Mouse (Mus musculus): ENCODE measurements around the gene Mcrs1. TPM values are rescaled to one million over a fixed set of nuclear protein-coding genes. Genes with fewer than 3 reads are reported as not detected.
"Not testable (repeated sequence)": the region's sequence is repeated elsewhere in the genome, so short reads cannot be mapped to it uniquely, and the experiment has no call there.

The Mcrs1 gene
- polyA plus RNA-seq, 1 experiment from 2014 or later: 131 TPM

GRCm38 (mm10) chr15:99253772-99254171, 2.0 kb upstream of the Mcrs1 start:
- Histone ChIP-seq H3K27ac (ENCODE audit: low read length) (no peak overlapping the region), H3K4me2 (ENCODE audit: low read depth, low read length) (no peak overlapping the region), H3K4me3 (ENCODE audit: low read length) (no peak overlapping the region), H3K9me3 (ENCODE audit: control insufficient read depth, low read length) (no peaks in the 10 kb centered on the region), H3K36me3 (ENCODE audit: control insufficient read depth, insufficient read depth, low read length) (no peaks in the 10 kb centered on the region), H3K4me1 (replicated peaks; ENCODE audit: control insufficient read depth, insufficient read depth, low read length) (peaks cover 5% of the 10 kb centered on the region; the same call in 1 of the 2 replicates), H3K27me3 (ENCODE audit: control insufficient read depth, insufficient read depth, low read depth, low read length) (no peaks in the 10 kb centered on the region), H3K9ac (ENCODE audit: low read length) (no peak overlapping the region)
- 95% methylated on average over 6 of the region's 6 CpGs for whole genome bisulfite sequencing
- no peak for ATAC-seq (ENCODE audit: low read depth)

- ATAC-seq (ENCODE audit: low read depth); H3K4me1 ChIP-seq (replicated peaks; ENCODE audit: control insufficient read depth, insufficient read depth, low read length); H3K9me3 ChIP-seq (ENCODE audit: control insufficient read depth, low read length); H3K4me3 ChIP-seq (ENCODE audit: low read length); H3K36me3 ChIP-seq (ENCODE audit: control insufficient read depth, insufficient read depth, low read length); H3K9ac ChIP-seq (ENCODE audit: low read length); H3K27me3 ChIP-seq (ENCODE audit: control insufficient read depth, insufficient read depth, low read depth, low read length): not testable (repeated sequence)
- peak overlapping the region; percentile 53 for H3K4me2 ChIP-seq (ENCODE audit: low read depth, low read length)
- H3K27ac ChIP-seq (ENCODE audit: low read length): peak overlapping the region; percentile 90
- 40% methylated on average over 2 of the region's 2 CpGs for WGBS
These were observed 1.4 kb upstream of the Mcrs1 start for GRCm38 (mm10) chr15:99253175-99253479.

- Histone ChIP-seq H3K36me3 (ENCODE audit: control insufficient read depth, insufficient read depth, low read length) (peaks cover 9% of the 10 kb centered on the region), H3K9ac (ENCODE audit: low read length) (peak overlapping the region; percentile 81), H3K4me1 (replicated peaks; ENCODE audit: control insufficient read depth, insufficient read depth, low read length) (peaks cover 5% of the 10 kb centered on the region; the same call in 1 of the 2 replicates), H3K4me3 (ENCODE audit: low read length) (peak overlapping the region; percentile 77), H3K27ac (ENCODE audit: low read length) (peak overlapping the region; percentile 90), H3K9me3 (ENCODE audit: control insufficient read depth, low read length) (no peaks in the 10 kb centered on the region), H3K27me3 (ENCODE audit: control insufficient read depth, insufficient read depth, low read depth, low read length) (no peaks in the 10 kb centered on the region), H3K4me2 (ENCODE audit: low read depth, low read length) (peak overlapping the region; percentile 53)
- WGBS: 2% methylated on average over 22 of the region's 22 CpGs
- ATAC-seq (ENCODE audit: low read depth): peak; percentile 73
These were observed 817 bp upstream of the Mcrs1 start for GRCm38 (mm10) chr15:99252381-99253174.

GRCm38 (mm10) chr15:99251111-99251510, 650 bp downstream of the Mcrs1 start:
- not testable (repeated sequence) for H3K27me3 ChIP-seq (ENCODE audit: control insufficient read depth, insufficient read depth, low read depth, low read length); H3K9me3 ChIP-seq (ENCODE audit: control insufficient read depth, low read length); H3K27ac ChIP-seq (ENCODE audit: low read length); H3K4me1 ChIP-seq (replicated peaks; ENCODE audit: control insufficient read depth, insufficient read depth, low read length)
- Histone ChIP-seq H3K4me3 (ENCODE audit: low read length) (peak overlapping the region; percentile 77), H3K9ac (ENCODE audit: low read length) (peak overlapping the region; percentile 81), H3K36me3 (ENCODE audit: control insufficient read depth, insufficient read depth, low read length) (peaks cover 12% of the 10 kb centered on the region), H3K4me2 (ENCODE audit: low read depth, low read length) (peak overlapping the region; percentile 53)
- peak; percentile 7; the same call in 1 of the 2 replicates for ATAC-seq (ENCODE audit: low read depth)
- WGBS: 1% methylated on average over 14 of the region's 15 CpGs

GRCm38 (mm10) chr15:99249938-99250337, 1.8 kb downstream of the Mcrs1 start:
- 90% methylated on average over 9 of the region's 11 CpGs for WGBS
- no peak overlapping the region for H3K27ac ChIP-seq (ENCODE audit: low read length)

GRCm38 (mm10) chr15:99248972-99249371, 2.8 kb downstream of the Mcrs1 start:
- no peak overlapping the region for H3K4me3 ChIP-seq (ENCODE audit: low read length)
- H3K9me3 ChIP-seq (ENCODE audit: control insufficient read depth, low read length): no peaks in the 10 kb centered on the region
- WGBS: 78% methylated on average over 9 of the region's 9 CpGs
- no peak overlapping the region for H3K27ac ChIP-seq (ENCODE audit: low read length)
- H3K27me3 ChIP-seq (ENCODE audit: control insufficient read depth, insufficient read depth, low read depth, low read length): no peaks in the 10 kb centered on the region
- no peak overlapping the region for H3K9ac ChIP-seq (ENCODE audit: low read length)
- no peak overlapping the region for H3K4me2 ChIP-seq (ENCODE audit: low read depth, low read length)
- no peak for ATAC-seq (ENCODE audit: low read depth)
- H3K4me1 ChIP-seq (replicated peaks; ENCODE audit: control insufficient read depth, insufficient read depth, low read length): peaks cover 5% of the 10 kb centered on the region; the same call in 1 of the 2 replicates
- H3K36me3 ChIP-seq (ENCODE audit: control insufficient read depth, insufficient read depth, low read length): peaks cover 18% of the 10 kb centered on the region

More at GRCm38 (mm10) chr15:99249938-99250337, 1.8 kb downstream of the Mcrs1 start:
- H3K9me3 ChIP-seq (ENCODE audit: control insufficient read depth, low read length): no peaks in the 10 kb centered on the region
- no peak overlapping the region for H3K4me2 ChIP-seq (ENCODE audit: low read depth, low read length)
- H3K4me1 ChIP-seq (replicated peaks; ENCODE audit: control insufficient read depth, insufficient read depth, low read length): peaks cover 5% of the 10 kb centered on the region; the same call in 1 of the 2 replicates
- peaks cover 15% of the 10 kb centered on the region for H3K36me3 ChIP-seq (ENCODE audit: control insufficient read depth, insufficient read depth, low read length)
- ATAC-seq (ENCODE audit: low read depth): no peak
- no peak overlapping the region for H3K4me3 ChIP-seq (ENCODE audit: low read length)
- no peaks in the 10 kb centered on the region for H3K27me3 ChIP-seq (ENCODE audit: control insufficient read depth, insufficient read depth, low read depth, low read length)
- H3K9ac ChIP-seq (ENCODE audit: low read length): no peak overlapping the region

GRCm38 (mm10) chr15:99246736-99247135, 5.0 kb downstream of the Mcrs1 start:
- not testable (repeated sequence) for ATAC-seq (ENCODE audit: low read depth); H3K4me1 ChIP-seq (replicated peaks; ENCODE audit: control insufficient read depth, insufficient read depth, low read length); H3K4me2 ChIP-seq (ENCODE audit: low read depth, low read length)

GRCm38 (mm10) chr15:99242045-99242444, 9.7 kb downstream of the Mcrs1 start:
- no peaks in the 10 kb centered on the region for H3K27me3 ChIP-seq (ENCODE audit: control insufficient read depth, insufficient read depth, low read depth, low read length)
- H3K36me3 ChIP-seq (ENCODE audit: control insufficient read depth, insufficient read depth, low read length): peaks cover 26% of the 10 kb centered on the region
- no peak overlapping the region for H3K9ac ChIP-seq (ENCODE audit: low read length)
- no peaks in the 10 kb centered on the region for H3K9me3 ChIP-seq (ENCODE audit: control insufficient read depth, low read length)
- H3K4me2 ChIP-seq (ENCODE audit: low read depth, low read length): no peak overlapping the region
- no peak overlapping the region for H3K4me3 ChIP-seq (ENCODE audit: low read length)
- no peaks in the 10 kb centered on the region for H3K4me1 ChIP-seq (replicated peaks; ENCODE audit: control insufficient read depth, insufficient read depth, low read length)
- 93% methylated on average over 10 of the region's 10 CpGs for WGBS
- ATAC-seq (ENCODE audit: low read depth): no peak
- H3K27ac ChIP-seq (ENCODE audit: low read length): no peak overlapping the region

More at GRCm38 (mm10) chr15:99246736-99247135, 5.0 kb downstream of the Mcrs1 start:
- peaks cover 33% of the 10 kb centered on the region for H3K36me3 ChIP-seq (ENCODE audit: control insufficient read depth, insufficient read depth, low read length)
- WGBS: 89% methylated on average over 6 of the region's 6 CpGs
- H3K27me3 ChIP-seq (ENCODE audit: control insufficient read depth, insufficient read depth, low read depth, low read length); H3K4me3 ChIP-seq (ENCODE audit: low read length); H3K9me3 ChIP-seq (ENCODE audit: control insufficient read depth, low read length); H3K27ac ChIP-seq (ENCODE audit: low read length); H3K9ac ChIP-seq (ENCODE audit: low read length): not testable (repeated sequence)

GRCm38 (mm10) chr15:99241249-99241648, 10.5 kb downstream of the Mcrs1 start:
- Histone ChIP-seq H3K27ac (ENCODE audit: low read length) (no peak overlapping the region), H3K4me3 (ENCODE audit: low read length) (no peak overlapping the region), H3K9me3 (ENCODE audit: control insufficient read depth, low read length) (no peaks in the 10 kb centered on the region), H3K4me2 (ENCODE audit: low read depth, low read length) (no peak overlapping the region), H3K27me3 (ENCODE audit: control insufficient read depth, insufficient read depth, low read depth, low read length) (no peaks in the 10 kb centered on the region), H3K9ac (ENCODE audit: low read length) (no peak overlapping the region), H3K4me1 (replicated peaks; ENCODE audit: control insufficient read depth, insufficient read depth, low read length) (no peaks in the 10 kb centered on the region), H3K36me3 (ENCODE audit: control insufficient read depth, insufficient read depth, low read length) (peaks cover 24% of the 10 kb centered on the region)
- 75% methylated on average over 4 of the region's 4 CpGs for WGBS
- no peak for ATAC-seq (ENCODE audit: low read depth)

Data from lung, embryonic 16.5 days (tissue).